Mouse (Mus musculus) C2C12 (cell line): Measurements from ENCODE around the gene Camta1.

ENCODE experiments used
- CTCF ChIP-seq: IDR thresholded peaks from one replicate; pipeline ENCODE4 v1.5.1; 2011; ENCODE audit not compliant: control insufficient read depth, insufficient read depth, insufficient read length
- FOSL1 ChIP-seq: IDR thresholded peaks from one replicate; pipeline ENCODE4 v1.8.0; 2011; ENCODE audit warnings: mild to moderate bottlenecking, low read length; ENCODE audit not compliant: poor library complexity, insufficient read depth, severe bottlenecking
- MAX ChIP-seq: IDR thresholded peaks from one replicate; pipeline ENCODE4 v1.6.1; 2011; ENCODE audit warnings: mild to moderate bottlenecking, control low read depth
- MYOD1 ChIP-seq: IDR thresholded peaks from one replicate; pipeline ENCODE4 v1.6.1; 2011; ENCODE audit warnings: low read depth; ENCODE audit not compliant: control insufficient read depth, insufficient read length
- MYOG ChIP-seq: IDR thresholded peaks from one replicate; pipeline ENCODE4 v1.6.1; 2011; ENCODE audit not compliant: control insufficient read depth, insufficient read length; ENCODE audit errors: extremely low read depth
- USF1 ChIP-seq: IDR thresholded peaks from one replicate; pipeline ENCODE4 v1.6.1; 2011; ENCODE audit warnings: low read depth, mild to moderate bottlenecking, control low read depth, moderate library complexity

DNA sequence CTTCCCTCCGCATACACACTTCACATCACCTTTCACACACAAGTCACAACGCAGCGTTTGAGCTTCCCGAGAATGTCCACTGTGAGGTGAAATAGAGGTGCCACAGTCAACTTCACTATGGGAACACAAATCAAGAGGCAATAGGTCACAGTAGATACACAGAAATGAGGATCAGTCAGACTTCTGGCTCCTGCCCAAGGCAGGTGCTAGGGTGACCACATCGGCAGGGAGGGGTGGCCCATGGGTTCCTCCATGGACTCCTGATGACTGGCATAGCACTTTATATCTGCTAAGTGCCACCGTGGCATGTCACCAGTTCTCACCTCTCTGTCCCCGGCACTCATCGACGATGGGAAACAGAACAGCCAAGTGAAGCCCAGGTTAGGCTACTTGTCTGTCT, 863.0 kb downstream of the Camta1 start:
- no peak for TF ChIP-seq CTCF
- TF ChIP-seq USF1 = no peak
- no peak for TF ChIP-seq MAX
- no peak for TF ChIP-seq FOSL1
- TF ChIP-seq MYOG = no peak
- no peak for TF ChIP-seq MYOD1
